Mouse (Mus musculus) MEL (cell line): Measurements from ENCODE around the gene Eif3a. TPM values are rescaled to one million over a fixed set of nuclear protein-coding genes. Genes with fewer than 3 reads are reported as not detected.

ENCODE experiments used
- DNase-seq: peaks from one replicate; pipeline ENCODE4 v3.0.0; 2011; ENCODE audit warnings: low read depth, low spot score
- H3K27ac ChIP-seq: 2 replicates; pipeline ENCODE4 v1.5.1; 2012; ENCODE audit warnings: low read depth, mild to moderate bottlenecking, control low read depth, low read length, moderate library complexity; ENCODE audit not compliant: control insufficient read depth
- H3K27me3 ChIP-seq, 2 experiments: fragments of 150-350 bp in 1 of 2; sonication (generic) in 1 of 2; 2 replicates each; pipeline ENCODE4 v1.6.1; 2012; ENCODE audit warnings: low read length in 2 of 2, mild to moderate bottlenecking in 2 of 2, improper control_type of control experiment in 1 of 2, moderate library complexity in 1 of 2; ENCODE audit not compliant: insufficient read depth in 2 of 2, control insufficient read depth in 1 of 2
- H3K36me3 ChIP-seq, 2 experiments: 2 replicates each; pipeline ENCODE4 v1.6.1; 2012 to 2014; ENCODE audit warnings: low read length in 2 of 2, improper control_type of control experiment in 1 of 2, inconsistent platforms in 1 of 2, mild to moderate bottlenecking in 1 of 2; ENCODE audit not compliant: insufficient read depth in 2 of 2, control insufficient read depth in 1 of 2
- H3K4me1 ChIP-seq, 2 experiments: fragments of 150-350 bp in 1 of 2; sonication (generic) in 1 of 2; 2 replicates each; pipeline ENCODE4 v1.6.1; 2012; ENCODE audit warnings: low read length in 2 of 2, improper control_type of control experiment in 1 of 2, mild to moderate bottlenecking in 1 of 2; ENCODE audit not compliant: insufficient read depth in 2 of 2, control insufficient read depth in 1 of 2
- H3K4me3 ChIP-seq, 2 experiments: fragments of 150-350 bp in 1 of 2; sonication (generic) in 1 of 2; 2 replicates each; pipeline ENCODE4 v1.5.1; 2012; ENCODE audit warnings: low read depth in 2 of 2, low read length in 2 of 2, mild to moderate bottlenecking in 2 of 2, moderate library complexity in 2 of 2, control low read depth in 1 of 2, improper control_type of control experiment in 1 of 2; ENCODE audit not compliant: control insufficient read depth in 1 of 2, insufficient read depth in 1 of 2
- H3K79me2 ChIP-seq: 2 replicates; pipeline ENCODE4 v1.6.1; 2012; ENCODE audit warnings: mild to moderate bottlenecking, low read length, moderate library complexity; ENCODE audit not compliant: control insufficient read depth, poor library complexity, insufficient read depth
- H3K9ac ChIP-seq: 2 replicates; pipeline ENCODE4 v1.6.1; 2012; ENCODE audit warnings: low read depth, mild to moderate bottlenecking, control low read depth, low read length, moderate library complexity; ENCODE audit not compliant: control insufficient read depth, poor library complexity, severe bottlenecking
- H3K9me3 ChIP-seq: fragments of 150-350 bp; sonication (generic); replicated peaks from 2 replicates; pipeline ENCODE4 v1.6.1; 2012; ENCODE audit warnings: mild to moderate bottlenecking, low read length, improper control_type of control experiment, moderate library complexity; ENCODE audit not compliant: insufficient read depth
- BHLHE40 ChIP-seq: IDR thresholded peaks from 2 replicates; pipeline ENCODE4 v1.6.1; 2012; ENCODE audit warnings: low read depth, mild to moderate bottlenecking, inconsistent platforms, low read length, improper control_type of control experiment, borderline replicate concordance
- CHD1 ChIP-seq: IDR thresholded peaks from 2 replicates; pipeline ENCODE4 v1.6.1; 2012; ENCODE audit warnings: low read depth, mild to moderate bottlenecking, inconsistent platforms, low read length, improper control_type of control experiment
- CHD2 ChIP-seq: IDR thresholded peaks from 2 replicates; pipeline ENCODE4 v1.6.1; 2011; ENCODE audit warnings: low read length, improper control_type of control experiment
- CTCF ChIP-seq, 3 experiments: IDR thresholded peaks in 2 of 3; conservative IDR thresholded peaks in 1 of 3; 2 replicates each; pipeline ENCODE4 v1.5.1; 2011 to 2012; ENCODE audit warnings: low read length in 3 of 3, low read depth in 2 of 3, mild to moderate bottlenecking in 2 of 3, improper control_type of control experiment in 1 of 3, inconsistent platforms in 1 of 3, mixed read lengths in 1 of 3, moderate library complexity in 1 of 3; ENCODE audit not compliant: control insufficient read depth in 1 of 3, insufficient read depth in 1 of 3, poor library complexity in 1 of 3, severe bottlenecking in 1 of 3
- E2F4 ChIP-seq: IDR thresholded peaks from 2 replicates; pipeline ENCODE4 v1.6.1; 2011; ENCODE audit warnings: low read depth, low read length, improper control_type of control experiment, borderline replicate concordance
- EP300 ChIP-seq, 2 experiments: IDR thresholded peaks; 2 replicates each; pipeline ENCODE4 v1.6.1; 2011; ENCODE audit warnings: improper control_type of control experiment in 2 of 2, low read length in 2 of 2, low read depth in 1 of 2, mild to moderate bottlenecking in 1 of 2
- ETS1 ChIP-seq: IDR thresholded peaks from 2 replicates; pipeline ENCODE4 v1.6.1; 2012; ENCODE audit warnings: low read depth, mild to moderate bottlenecking, inconsistent platforms, low read length, improper control_type of control experiment, moderate library complexity
- GABPA ChIP-seq: IDR thresholded peaks from 2 replicates; pipeline ENCODE4 v1.6.1; 2012; ENCODE audit warnings: low read depth, mild to moderate bottlenecking, inconsistent platforms, low read length, improper control_type of control experiment, moderate library complexity
- GATA1 ChIP-seq: IDR thresholded peaks from 2 replicates; pipeline ENCODE4 v1.6.1; 2011; ENCODE audit warnings: low read depth, low read length, improper control_type of control experiment
- HCFC1 ChIP-seq: IDR thresholded peaks from 2 replicates; pipeline ENCODE4 v1.6.1; 2012; ENCODE audit warnings: low read depth, mild to moderate bottlenecking, inconsistent platforms, low read length, improper control_type of control experiment, moderate library complexity
- KAT2A ChIP-seq: conservative IDR thresholded peaks from 2 replicates; pipeline ENCODE4 v1.6.1; 2012; ENCODE audit warnings: low read depth, low read length, improper control_type of control experiment, inconsistent platforms
- MAFK ChIP-seq: IDR thresholded peaks from 2 replicates; pipeline ENCODE4 v1.6.1; 2011; ENCODE audit warnings: low read depth, mild to moderate bottlenecking, low read length, improper control_type of control experiment, borderline replicate concordance
- MAX ChIP-seq: IDR thresholded peaks from 2 replicates; pipeline ENCODE4 v1.6.1; 2011; ENCODE audit warnings: low read length, improper control_type of control experiment
- MAZ ChIP-seq: IDR thresholded peaks from 2 replicates; pipeline ENCODE4 v1.6.1; 2012; ENCODE audit warnings: low read depth, mild to moderate bottlenecking, inconsistent platforms, low read length, improper control_type of control experiment
- MEF2A ChIP-seq: IDR thresholded peaks from 2 replicates; pipeline ENCODE4 v1.6.1; 2014; ENCODE audit warnings: low read depth, mild to moderate bottlenecking, inconsistent platforms, low read length, improper control_type of control experiment; ENCODE audit not compliant: poor library complexity, insufficient replicate concordance, severe bottlenecking; ENCODE audit errors: extremely low read depth
- MXI1 ChIP-seq: IDR thresholded peaks from 2 replicates; pipeline ENCODE4 v1.6.1; 2011; ENCODE audit warnings: mild to moderate bottlenecking, low read depth, low read length, improper control_type of control experiment
- MYB ChIP-seq: IDR thresholded peaks from 2 replicates; pipeline ENCODE4 v1.6.1; 2011; ENCODE audit warnings: mild to moderate bottlenecking, low read depth, low read length, improper control_type of control experiment
- MYC ChIP-seq: IDR thresholded peaks from 2 replicates; pipeline ENCODE4 v1.6.1; 2011; ENCODE audit warnings: low read depth, mild to moderate bottlenecking, low read length, improper control_type of control experiment, moderate library complexity
- NELFE ChIP-seq: IDR thresholded peaks from 2 replicates; pipeline ENCODE4 v1.6.1; 2011; ENCODE audit warnings: low read depth, low read length, improper control_type of control experiment
- POLR2A ChIP-seq, 2 experiments: IDR thresholded peaks; 2 replicates each; pipeline ENCODE4 v1.6.1; 2011 to 2012; ENCODE audit warnings: low read length in 2 of 2, mild to moderate bottlenecking in 2 of 2, control low read depth in 1 of 2, improper control_type of control experiment in 1 of 2, low read depth in 1 of 2, moderate library complexity in 1 of 2; ENCODE audit not compliant: control insufficient read depth in 1 of 2, insufficient read depth in 1 of 2, poor library complexity in 1 of 2
- POLR2AphosphoS2 ChIP-seq: IDR thresholded peaks from 2 replicates; pipeline ENCODE4 v1.6.1; 2011; ENCODE audit warnings: low read length, improper control_type of control experiment
- POLR2AphosphoS5 ChIP-seq: IDR thresholded peaks from 2 replicates; pipeline ENCODE4 v1.6.1; 2012; ENCODE audit warnings: low read depth, borderline replicate concordance, mild to moderate bottlenecking, inconsistent platforms, low read length, moderate library complexity, mixed read lengths
- RAD21 ChIP-seq: IDR thresholded peaks from 2 replicates; pipeline ENCODE4 v1.6.1; 2011; ENCODE audit warnings: mild to moderate bottlenecking, low read depth, low read length, improper control_type of control experiment
- RCOR1 ChIP-seq: IDR thresholded peaks from 2 replicates; pipeline ENCODE4 v1.6.1; 2012; ENCODE audit warnings: low read depth, mild to moderate bottlenecking, inconsistent platforms, low read length, improper control_type of control experiment
- SIN3A ChIP-seq: IDR thresholded peaks from 2 replicates; pipeline ENCODE4 v1.6.1; 2012; ENCODE audit warnings: low read length, improper control_type of control experiment, inconsistent platforms
- TAL1 ChIP-seq: IDR thresholded peaks from 2 replicates; pipeline ENCODE4 v1.6.1; 2012; ENCODE audit warnings: mild to moderate bottlenecking, inconsistent platforms, low read length, moderate library complexity, mixed read lengths
- TBP ChIP-seq: IDR thresholded peaks from 2 replicates; pipeline ENCODE4 v1.8.0; 2011; ENCODE audit warnings: low read depth, low read length, improper control_type of control experiment
- USF1 ChIP-seq: IDR thresholded peaks from 2 replicates; pipeline ENCODE4 v1.6.1; 2014; ENCODE audit warnings: low read depth, mild to moderate bottlenecking, inconsistent platforms, low read length, improper control_type of control experiment, moderate library complexity
- USF2 ChIP-seq, 2 experiments: IDR thresholded peaks; 2 replicates each; pipeline ENCODE4 v1.6.1; 2011 to 2012; ENCODE audit warnings: improper control_type of control experiment in 2 of 2, low read length in 2 of 2, borderline replicate concordance in 1 of 2, inconsistent platforms in 1 of 2, low read depth in 1 of 2, mild to moderate bottlenecking in 1 of 2; ENCODE audit not compliant: insufficient read depth in 1 of 2
- ZC3H11A ChIP-seq: IDR thresholded peaks from 2 replicates; pipeline ENCODE4 v1.6.1; 2012; ENCODE audit warnings: low read depth, mild to moderate bottlenecking, inconsistent platforms, low read length, improper control_type of control experiment
- ZKSCAN1 ChIP-seq: IDR thresholded peaks from 2 replicates; pipeline ENCODE4 v1.6.1; 2012; ENCODE audit warnings: low read depth, mild to moderate bottlenecking, inconsistent platforms, low read length, improper control_type of control experiment, moderate library complexity
- ZMIZ1 ChIP-seq: IDR thresholded peaks from 2 replicates; pipeline ENCODE4 v1.6.1; 2012; ENCODE audit warnings: low read depth, mild to moderate bottlenecking, inconsistent platforms, low read length, improper control_type of control experiment, moderate library complexity
- polyA plus RNA-seq, 2 experiments: library from polyadenylated mRNA; stranded (reverse) in 1 of 2; unstranded in 1 of 2; fragments of >175 nt in 1 of 2; fragments of >200 nt in 1 of 2; gene quantifications; 2 replicates each; pipeline versions ENCODE4 v1.2.1 to v1.2.4; 2012; ENCODE audit warnings: low replicate concordance in 2 of 2, low read depth in 1 of 2; ENCODE audit not compliant: insufficient read length in 2 of 2, insufficient read depth in 1 of 2, missing spikeins in 1 of 2
- total RNA-seq: library from RNA; depleted of rRNA; stranded (reverse); fragments of 300-350 nt; gene quantifications from 2 replicates; pipeline ENCODE4 v1.2.3, GENCODE M21; 2012

The Eif3a gene
- total and polyA plus RNA-seq, 3 experiments: 331 to 914 (median 424) TPM

GRCm38 (mm10) chr19:60773366-60773765 is 17.1 kb downstream of the Eif3a start:
- peaks cover 17 to 95% of the 10 kb centered on the region in 2 experiments for H3K36me3 ChIP-seq
- no peak overlapping the region for H3K27ac ChIP-seq
- no peak overlapping the region for H3K9ac ChIP-seq
- TF ChIP-seq MAZ: no peak
- TF ChIP-seq MXI1: no peak
- no peak for TF ChIP-seq GABPA
- no peak for TF ChIP-seq BHLHE40
- TF ChIP-seq MAX: no peak
- no peak for TF ChIP-seq ETS1
- TF ChIP-seq RAD21: no peak
- no peak for TF ChIP-seq SIN3A
- TF ChIP-seq ZKSCAN1: no peak
- no peak for TF ChIP-seq POLR2AphosphoS5
- TF ChIP-seq ZC3H11A: no peak
- TF ChIP-seq POLR2A (IDR thresholded peaks at IDR 0.05; ENCODE audit: control insufficient read depth in 1 of 2, insufficient read depth in 1 of 2, low read depth in 1 of 2, low read length in 2 of 2, poor library complexity in 1 of 2): no peak
- TF ChIP-seq RCOR1: no peak
- TF ChIP-seq TAL1: no peak
- no peak for TF ChIP-seq HCFC1
- TF ChIP-seq POLR2AphosphoS2: no peak
- no peak for TF ChIP-seq E2F4
- TF ChIP-seq MYC: no peak
- TF ChIP-seq USF2 (IDR thresholded peaks at IDR 0.05; ENCODE audit: borderline replicate concordance in 1 of 2, insufficient read depth in 1 of 2, low read depth in 1 of 2, low read length in 2 of 2): no peak
- TF ChIP-seq MYB: no peak
- no peaks in the 10 kb centered on the region for H3K27me3 ChIP-seq
- H3K79me2 ChIP-seq: peaks cover 16% of the 10 kb centered on the region
- no peak for DNase-seq
- no peak overlapping the region for H3K4me3 ChIP-seq
- no peaks in the 10 kb centered on the region for H3K9me3 ChIP-seq
- H3K4me1 ChIP-seq: no peaks in the 10 kb centered on the region

- Histone ChIP-seq H3K27ac (no peak overlapping the region), H3K36me3 (peaks cover 24 to 31% of the 10 kb centered on the region in 2 experiments), H3K27me3 (no peaks in the 10 kb centered on the region), H3K9ac (no peak overlapping the region), H3K4me3 (no peak overlapping the region), H3K4me1 (no peaks in the 10 kb centered on the region), H3K79me2 (peaks cover 6% of the 10 kb centered on the region), H3K9me3 (no peaks in the 10 kb centered on the region)
- DNase-seq: peak; percentile 58
- no peak for TF ChIP-seq MEF2A
- peak; percentile 76 for TF ChIP-seq POLR2AphosphoS2
- peak; percentile 0; the same call in 1 of the 2 replicates for TF ChIP-seq ZMIZ1
- TF ChIP-seq MAFK: no peak
- no peak for TF ChIP-seq MAZ
- TF ChIP-seq TBP: 0 out of 2 replicates have a peak, but pooled peaks have one; percentile 16
- no peak for TF ChIP-seq GATA1
- TF ChIP-seq CHD1: no peak
- TF ChIP-seq KAT2A: no peak
- 0 out of 2 replicates have a peak, but pooled peaks have one; percentile 14 for TF ChIP-seq SIN3A
- TF ChIP-seq CHD2: peak; percentile 46; the same call in 1 of the 2 replicates
- TF ChIP-seq NELFE: no peak
- TF ChIP-seq CTCF (IDR thresholded peaks at IDR 0.05 in 2 of 3, conservative IDR thresholded peaks at IDR 0.05 in 1 of 3; ENCODE audit: control insufficient read depth in 1 of 3, insufficient read depth in 1 of 3, low read depth in 2 of 3, low read length in 3 of 3, poor library complexity in 1 of 3, severe bottlenecking in 1 of 3): no peak
- no peak for TF ChIP-seq MAX
- no peak for TF ChIP-seq USF1
- TF ChIP-seq EP300 (IDR thresholded peaks at IDR 0.05; ENCODE audit: low read depth in 1 of 2, low read length in 2 of 2): no peak
Observed at GRCm38 (mm10) chr19:60758896-60759835, 31.3 kb downstream of the Eif3a start.
